Mouse (Mus musculus) mouse trophoblast stem cell (cell line): ENCODE data around the gene Mdm1.
"Not testable (repeated sequence)": the region's sequence is repeated elsewhere in the genome, so short reads cannot be mapped to it uniquely, and the experiment has no call there.

Source experiments
- in situ Hi-C, 2 experiments: fragments of 300-500 bp; cut with MseI, MboI; formaldehyde crosslinking; loops; 2 replicates in 1 of 2; 3 replicates in 1 of 2; pipeline ENCODE4 v1.15.1; 2025

Mdm1 gene

GRCm38 (mm10) chr10:118204642-118205041, 63.0 kb downstream of the Mdm1 start, which contains the start of gene Il22:
Gene Il22, plus strand, starts transcription at chr10:118204942.
- in situ Hi-C loops: no loop called here

- in situ Hi-C loops: not testable (repeated sequence)
Measured at GRCm38 (mm10) chr10:118215719-118216393, 74.2 kb downstream of the Mdm1 start.
